Mouse (Mus musculus) brain, adult 2 months (tissue): Measurements from ENCODE around the gene Smlr1.
A peak's percentile ranks its signal among the peaks of the same experiment; 100 is the strongest.

Experiments used
- DNase-seq: peaks from one replicate; pipeline ENCODE4 v3.0.0; 2011; ENCODE audit warnings: low read depth, low spot score

The Smlr1 gene

DNA sequence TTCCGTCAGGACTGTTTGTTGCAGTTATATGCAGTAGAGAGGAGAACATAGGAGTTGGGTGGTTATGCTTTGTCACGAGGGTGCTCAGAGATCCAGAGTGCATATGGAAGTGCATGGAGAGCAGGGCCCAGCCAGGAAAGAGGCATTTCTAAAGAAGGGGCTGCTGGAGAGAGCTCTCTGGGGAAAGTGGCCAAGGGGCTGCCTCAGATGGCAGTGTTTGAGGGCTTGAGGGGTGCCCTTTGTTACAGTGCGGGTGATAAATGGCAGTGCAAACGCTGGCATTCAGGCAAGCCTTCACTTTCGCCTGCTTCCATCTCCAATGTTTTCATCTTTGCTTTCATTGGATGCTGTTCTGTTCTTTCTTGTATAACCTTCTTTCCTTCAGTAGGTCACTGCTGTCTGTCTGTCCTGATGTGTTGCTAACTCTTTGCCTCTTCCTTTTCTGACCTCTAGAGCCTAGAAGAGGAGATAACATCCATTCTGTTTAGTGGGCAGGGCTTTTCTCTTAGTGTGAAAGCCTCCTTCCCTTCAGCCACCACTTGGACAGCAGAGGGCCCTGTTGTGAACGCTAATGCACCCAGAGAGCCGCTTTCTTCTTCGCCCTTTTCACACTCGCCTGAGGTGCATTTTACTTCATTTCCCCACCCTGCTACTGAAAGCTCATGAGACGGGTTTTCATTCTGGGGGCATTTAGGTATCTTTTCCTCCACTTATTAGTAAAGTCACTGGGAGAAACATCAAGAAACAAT lies 36.6 kb downstream of the Smlr1 start:
- peak; percentile 52 for DNase-seq

DNA sequence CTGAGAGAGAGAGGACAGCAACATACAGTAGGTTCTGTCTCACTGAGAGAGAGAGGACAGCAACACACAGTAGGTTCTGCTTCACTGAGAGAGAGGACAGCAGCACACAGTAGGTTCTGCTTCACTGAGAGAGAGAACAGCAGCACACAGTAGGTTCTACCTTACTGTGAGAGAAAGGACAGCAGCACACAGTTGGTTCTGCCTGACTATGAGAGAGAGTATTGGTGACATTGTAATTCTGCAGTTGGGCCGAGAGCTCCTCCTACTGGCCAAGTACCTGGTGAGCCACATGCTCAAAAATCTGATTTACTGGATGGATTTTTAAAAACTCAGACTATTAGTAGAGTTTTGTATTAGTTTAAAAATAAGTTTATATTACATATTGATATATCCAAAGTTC lies 47.6 kb downstream of the Smlr1 start:
- peak; percentile 75 for DNase-seq

DNA sequence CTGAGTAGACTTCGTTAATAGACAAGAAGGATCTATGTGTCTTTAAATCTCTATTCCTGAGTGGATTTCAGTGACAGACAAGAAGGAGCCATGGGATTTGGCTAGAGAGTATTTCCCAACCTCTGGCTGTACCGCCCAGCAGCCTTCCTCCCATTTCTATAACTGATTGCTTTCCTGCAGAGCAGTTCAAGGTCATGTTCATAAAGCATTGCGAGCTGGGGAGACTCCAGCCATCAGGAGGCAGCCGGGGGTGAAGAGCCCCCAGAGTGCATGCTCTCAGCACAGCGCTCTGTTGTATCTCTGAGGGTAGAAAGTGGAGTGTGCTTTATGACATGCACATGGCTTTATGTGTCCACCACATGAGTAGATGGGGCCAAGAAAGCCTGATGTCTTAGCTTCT lies 53.3 kb downstream of the Smlr1 start:
- DNase-seq, result no peak

DNA sequence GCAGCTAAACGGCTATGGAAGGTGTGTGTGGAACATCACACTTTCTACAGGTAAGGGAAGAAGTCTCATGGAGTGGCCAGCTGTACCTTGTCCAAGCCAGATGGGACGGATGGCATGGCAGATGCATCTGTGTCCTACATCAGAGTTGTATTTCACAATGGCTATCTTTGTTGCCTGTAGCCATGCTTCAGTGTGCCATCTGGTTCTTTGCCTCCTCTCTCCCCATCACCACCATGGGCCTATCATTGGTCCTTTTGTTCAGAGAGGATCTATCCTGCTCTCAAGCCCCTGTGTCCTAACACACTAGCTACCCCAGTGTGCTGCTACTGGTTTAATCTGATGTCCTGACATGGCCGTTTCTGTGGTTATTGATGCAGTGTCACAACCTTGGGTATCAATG lies 56.4 kb downstream of the Smlr1 start:
- DNase-seq, result peak; percentile 75
